Mouse (Mus musculus) liver, adult 2 months (tissue): ENCODE results near the gene Adcy6. TPM values are rescaled to one million over a fixed set of nuclear protein-coding genes. Genes with fewer than 3 reads are reported as not detected.

Experiments
- DNase-seq: peaks from one replicate; pipeline ENCODE4 v3.0.0-alpha.2; 2011; ENCODE audit warnings: low read depth, low spot score; ENCODE audit errors: extremely low read depth
- H3K27ac ChIP-seq: fragments of 200-500 bp; replicated peaks from 2 replicates; pipeline ENCODE4 v1.5.1; 2012; ENCODE audit warnings: low read depth, mild to moderate bottlenecking, control low read depth, inconsistent platforms, low read length; ENCODE audit not compliant: insufficient read depth
- H3K27me3 ChIP-seq: fragments of 200-500 bp; 2 replicates; pipeline ENCODE4 v1.6.1; 2012; ENCODE audit warnings: mild to moderate bottlenecking, moderate library complexity, low read length, inconsistent platforms; ENCODE audit not compliant: control insufficient read depth, insufficient read depth
- H3K36me3 ChIP-seq: fragments of 200-500 bp; 2 replicates; pipeline ENCODE4 v1.6.1; 2012; ENCODE audit warnings: low read length, inconsistent platforms; ENCODE audit not compliant: control insufficient read depth, insufficient read depth
- H3K4me1 ChIP-seq: fragments of 200-500 bp; 2 replicates; pipeline ENCODE4 v1.6.1; 2011; ENCODE audit warnings: low read length; ENCODE audit not compliant: control insufficient read depth, insufficient read depth
- H3K4me3 ChIP-seq: fragments of 200-500 bp; 2 replicates; pipeline ENCODE4 v1.5.1; 2011; ENCODE audit warnings: low read depth, mild to moderate bottlenecking, control low read depth, low read length, moderate library complexity; ENCODE audit not compliant: insufficient read depth
- H3K79me2 ChIP-seq: fragments of 200-500 bp; 2 replicates; pipeline ENCODE4 v1.6.1; 2012; ENCODE audit warnings: inconsistent platforms, mild to moderate bottlenecking, low read length, moderate library complexity; ENCODE audit not compliant: control insufficient read depth, insufficient read depth
- H3K9ac ChIP-seq: fragments of 200-500 bp; 2 replicates; pipeline ENCODE4 v1.6.1; 2012; ENCODE audit warnings: low read depth, mild to moderate bottlenecking, control low read depth, inconsistent platforms, low read length
- CTCF ChIP-seq: fragments of 200-500 bp; IDR thresholded peaks from 2 replicates; pipeline ENCODE4 v1.5.1; 2011; ENCODE audit warnings: low read depth, low read length, control low read depth
- POLR2A ChIP-seq: fragments of 200-500 bp; IDR thresholded peaks from 2 replicates; pipeline ENCODE4 v1.6.1; 2011; ENCODE audit warnings: low read length, control low read depth; ENCODE audit not compliant: insufficient read depth; ENCODE audit errors: extremely low read depth
- WGBS: fragments of 180-500 bp; shearing (Covaris S2); methylation state at CpG from one replicate; pipeline ENCODE4 v1.1.7; 2018; 5-methylcytosine and 5-hydroxymethylcytosine counted together
- polyA plus RNA-seq: library from polyadenylated mRNA; depleted of rRNA; stranded (reverse); fragments of >200 nt; gene quantifications from 2 replicates; pipeline ENCODE4 v1.2.3, GENCODE M21; 2012
- total RNA-seq: library from RNA; depleted of rRNA; stranded (reverse); fragments of >200 nt; gene quantifications from 2 replicates; pipeline ENCODE4 v1.2.3, GENCODE M21; 2014

The Adcy6 gene
- total and polyA plus RNA-seq, 2 experiments, result 8.9 to 16.3 TPM

GRCm38 (mm10) chr15:98608058-98608783, 1.7 kb downstream of the Adcy6 start:
- H3K36me3 ChIP-seq, result no peaks in the 10 kb centered on the region
- 25% methylated on average over 10 of the region's 10 CpGs for WGBS
- H3K79me2 ChIP-seq, result peaks cover 7% of the 10 kb centered on the region; the same call in 1 of the 2 replicates
- H3K4me3 ChIP-seq, result peak overlapping the region; percentile 87
- H3K9ac ChIP-seq, result peak overlapping the region; percentile 76
- H3K27ac ChIP-seq, result no peak overlapping the region
- no peaks in the 10 kb centered on the region for H3K27me3 ChIP-seq
- H3K4me1 ChIP-seq, result peaks cover 7% of the 10 kb centered on the region; the same call in 1 of the 2 replicates
- DNase-seq, result no peak
- TF ChIP-seq POLR2A, result no peak
- TF ChIP-seq CTCF, result no peak

DNA sequence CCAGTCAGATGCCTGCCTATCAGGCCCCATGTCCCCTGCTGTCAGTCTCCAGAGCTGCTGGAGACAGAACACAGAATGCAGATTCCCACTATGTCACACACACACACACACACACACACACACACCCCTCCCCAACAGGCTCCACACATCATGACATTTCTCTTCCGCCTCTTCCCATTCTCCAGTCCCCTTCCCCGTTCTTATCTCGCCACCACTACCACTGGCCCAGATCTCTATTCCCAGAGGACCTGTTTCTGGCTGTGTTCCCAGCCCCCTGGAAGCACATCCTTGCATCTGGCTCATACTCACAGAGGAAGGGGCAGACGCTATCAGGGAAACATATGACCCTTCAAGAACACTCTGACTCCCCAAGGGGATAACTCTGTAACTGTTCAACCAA, 2.3 kb downstream of the Adcy6 start:
- no peaks in the 10 kb centered on the region for H3K27me3 ChIP-seq
- H3K27ac ChIP-seq, result no peak overlapping the region
- TF ChIP-seq CTCF, result no peak
- no peak for TF ChIP-seq POLR2A
- H3K79me2 ChIP-seq, result peaks cover 7% of the 10 kb centered on the region; the same call in 1 of the 2 replicates
- no peak for DNase-seq
- no peak overlapping the region for H3K4me3 ChIP-seq
- H3K36me3 ChIP-seq, result no peaks in the 10 kb centered on the region
- H3K4me1 ChIP-seq, result peaks cover 7% of the 10 kb centered on the region; the same call in 1 of the 2 replicates
- H3K9ac ChIP-seq, result no peak overlapping the region
- 41% methylated on average over 4 of the region's 4 CpGs for WGBS

DNA sequence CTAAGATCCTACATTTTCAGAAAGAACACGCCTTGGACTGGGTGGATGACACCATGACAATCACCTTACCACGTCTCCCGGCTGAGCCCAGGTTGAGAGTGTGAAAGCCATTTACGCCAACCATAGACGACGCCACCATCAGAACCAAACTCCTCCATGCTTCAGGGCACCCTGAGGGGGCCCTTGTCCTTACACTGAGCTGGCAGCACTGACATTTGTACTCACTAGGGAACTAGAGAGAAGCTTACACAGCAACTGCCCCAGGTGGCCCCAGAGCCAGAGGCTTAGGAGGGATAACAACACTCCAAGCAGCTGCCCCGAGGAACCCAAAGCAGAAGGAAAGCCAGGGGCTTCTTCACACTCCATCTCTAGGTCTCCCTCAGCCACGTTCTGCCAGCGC, 3.1 kb downstream of the Adcy6 start:
- no peaks in the 10 kb centered on the region for H3K36me3 ChIP-seq
- H3K79me2 ChIP-seq, result peaks cover 7% of the 10 kb centered on the region; the same call in 1 of the 2 replicates
- H3K4me1 ChIP-seq, result peaks cover 9% of the 10 kb centered on the region; the same call in 1 of the 2 replicates
- H3K9ac ChIP-seq, result no peak overlapping the region
- no peak overlapping the region for H3K27ac ChIP-seq
- WGBS, result 82% methylated on average over 9 of the region's 9 CpGs
- DNase-seq, result no peak
- no peak overlapping the region for H3K4me3 ChIP-seq
- no peaks in the 10 kb centered on the region for H3K27me3 ChIP-seq
- TF ChIP-seq POLR2A (no peak), CTCF (no peak)

DNA sequence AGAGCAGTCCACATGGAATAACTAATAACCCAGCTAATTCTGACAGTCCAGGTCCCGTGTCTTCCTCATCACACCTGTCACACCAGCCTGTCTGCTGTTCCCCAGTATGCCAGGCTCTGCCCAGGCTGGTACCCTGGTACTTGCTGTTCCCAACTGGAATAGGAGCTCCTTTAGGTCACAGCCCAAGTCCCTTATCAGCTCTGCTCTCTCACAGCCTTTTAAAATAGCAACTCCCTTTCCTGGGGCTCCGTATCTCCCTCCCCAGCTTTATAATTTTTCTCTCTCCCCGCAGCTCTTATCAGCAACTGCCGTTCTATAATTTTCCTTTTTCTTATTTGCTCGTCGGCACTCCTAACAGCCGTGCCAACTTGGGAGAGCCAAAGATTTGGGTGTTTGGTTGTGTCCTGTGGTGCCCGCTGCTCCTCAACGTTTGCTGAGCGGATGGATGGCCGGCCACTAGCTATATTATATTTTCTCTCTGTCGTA, 3.8 kb downstream of the Adcy6 start:
- DNase-seq, result no peak

DNA sequence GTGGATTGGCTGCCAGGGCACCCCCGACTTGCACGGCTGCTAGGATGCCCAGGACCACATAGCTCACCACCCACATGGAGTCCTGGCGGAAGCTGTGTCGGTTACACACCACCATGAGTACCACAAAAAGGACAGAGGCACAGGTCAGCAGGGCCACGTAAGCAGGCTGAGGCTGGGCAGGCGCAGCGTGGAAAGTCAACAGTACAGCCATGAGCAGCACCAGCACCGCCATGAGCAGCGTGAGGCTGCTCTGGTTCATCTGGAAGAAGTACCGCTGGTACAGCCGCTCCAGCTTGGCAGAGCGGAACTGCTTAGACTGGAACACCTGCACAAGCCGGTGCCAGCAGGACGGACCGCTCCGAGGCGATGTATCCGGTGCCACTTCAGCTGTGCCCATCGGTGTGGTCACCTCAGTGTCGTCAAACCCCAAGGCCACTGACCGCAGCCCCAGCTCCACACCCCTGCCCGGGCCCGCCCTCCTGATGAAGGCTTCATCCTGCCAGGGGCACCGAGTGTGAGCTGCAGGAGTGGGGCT, 5.8 kb downstream of the Adcy6 start:
- 96% methylated on average over 24 of the region's 24 CpGs for WGBS
- H3K9ac ChIP-seq, result no peak overlapping the region
- TF ChIP-seq POLR2A (no peak), CTCF (no peak)
- H3K79me2 ChIP-seq, result peaks cover 7% of the 10 kb centered on the region; the same call in 1 of the 2 replicates
- H3K27ac ChIP-seq, result no peak overlapping the region
- H3K36me3 ChIP-seq, result no peaks in the 10 kb centered on the region
- H3K4me1 ChIP-seq, result peaks cover 9% of the 10 kb centered on the region; the same call in 1 of the 2 replicates
- DNase-seq, result no peak
- no peak overlapping the region for H3K4me3 ChIP-seq
- no peaks in the 10 kb centered on the region for H3K27me3 ChIP-seq

More for the DNA sequence above, 3.8 kb downstream of the Adcy6 start:
- no peak overlapping the region for H3K4me3 ChIP-seq
- H3K9ac ChIP-seq, result no peak overlapping the region
- WGBS, result 60% methylated on average over 12 of the region's 12 CpGs
- no peaks in the 10 kb centered on the region for H3K27me3 ChIP-seq
- H3K79me2 ChIP-seq, result peaks cover 7% of the 10 kb centered on the region; the same call in 1 of the 2 replicates
- TF ChIP-seq POLR2A (no peak), CTCF (no peak)
- 0 out of 2 replicates have a peak overlapping the region, but pooled peaks have one; percentile 12 for H3K27ac ChIP-seq
- peaks cover 9% of the 10 kb centered on the region; the same call in 1 of the 2 replicates for H3K4me1 ChIP-seq
- no peaks in the 10 kb centered on the region for H3K36me3 ChIP-seq
